Mouse (Mus musculus) adrenal gland, adult (tissue): ENCODE measurements around the gene Ivns1abp.
"Not testable (repeated sequence)": the region's sequence is repeated elsewhere in the genome, so short reads cannot be mapped to it uniquely, and the experiment has no call there.

Source experiments
- DNase-seq, 2 experiments: peaks; one replicate each; pipeline ENCODE4 v3.0.0; 2022 to 2023; ENCODE audit warnings: low spot score in 1 of 2; ENCODE audit not compliant: inconsistent age in 2 of 2

The Ivns1abp gene

DNA sequence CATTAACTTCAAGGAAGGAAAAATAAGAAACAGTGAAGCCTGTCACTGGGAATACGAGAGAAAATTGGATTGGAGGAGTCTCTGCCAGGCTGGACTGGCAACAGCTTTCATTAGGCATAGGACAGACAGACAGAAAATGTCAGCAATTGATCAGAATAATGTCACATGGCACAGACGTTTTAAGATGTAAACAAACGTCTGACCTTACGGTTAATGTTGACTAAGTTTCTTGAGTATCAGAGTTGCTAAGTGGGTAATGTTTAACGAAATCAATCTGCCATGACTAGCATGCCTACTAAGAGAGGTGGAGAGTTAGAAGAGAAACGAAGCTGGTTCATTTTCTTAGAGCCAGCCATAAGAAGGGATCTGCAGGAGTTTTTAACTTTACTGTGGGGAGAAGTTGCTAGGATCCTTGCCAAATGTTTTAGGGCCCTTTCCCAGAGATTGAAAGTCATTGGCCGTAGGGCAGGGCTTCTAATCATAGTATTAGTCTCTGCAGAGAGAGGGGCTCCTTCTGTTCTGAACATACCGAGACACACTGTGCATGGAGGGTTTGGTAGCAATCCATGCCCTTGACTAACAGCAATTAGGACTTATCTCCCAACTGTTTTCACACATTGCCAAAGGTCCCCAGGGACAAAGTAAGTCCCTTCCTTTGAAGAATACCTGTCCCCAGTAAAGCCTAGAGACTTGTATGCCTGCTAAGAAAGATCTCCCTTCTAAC is 2.8 kb upstream of the Ivns1abp start:
- peak in 1 of 2 experiments; percentile 44 for DNase-seq

GRCm38 (mm10) chr1:151342311-151342710 is 2.0 kb upstream of the Ivns1abp start:
- DNase-seq = no peak

DNA sequence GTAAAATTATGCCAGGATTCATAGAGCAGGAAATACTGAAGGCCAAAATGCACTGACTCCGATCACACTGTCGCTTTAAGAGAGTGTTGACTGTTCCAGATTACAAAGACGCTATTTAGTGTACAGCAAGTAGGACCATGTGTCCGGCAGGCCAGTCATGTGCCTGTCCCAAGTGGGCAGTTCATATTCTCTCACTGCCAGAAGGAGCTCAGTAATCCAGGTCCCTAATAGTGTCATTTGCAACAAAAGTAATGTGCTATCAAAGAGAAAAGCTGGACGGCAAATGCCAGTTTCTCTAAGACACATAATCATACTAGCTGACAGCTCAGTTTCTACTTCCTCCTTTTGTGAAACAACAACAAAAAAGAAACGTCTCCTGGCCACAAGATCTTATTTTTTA is 1.3 kb upstream of the Ivns1abp start:
- peak in 1 of 2 experiments; percentile 59 for DNase-seq

DNA sequence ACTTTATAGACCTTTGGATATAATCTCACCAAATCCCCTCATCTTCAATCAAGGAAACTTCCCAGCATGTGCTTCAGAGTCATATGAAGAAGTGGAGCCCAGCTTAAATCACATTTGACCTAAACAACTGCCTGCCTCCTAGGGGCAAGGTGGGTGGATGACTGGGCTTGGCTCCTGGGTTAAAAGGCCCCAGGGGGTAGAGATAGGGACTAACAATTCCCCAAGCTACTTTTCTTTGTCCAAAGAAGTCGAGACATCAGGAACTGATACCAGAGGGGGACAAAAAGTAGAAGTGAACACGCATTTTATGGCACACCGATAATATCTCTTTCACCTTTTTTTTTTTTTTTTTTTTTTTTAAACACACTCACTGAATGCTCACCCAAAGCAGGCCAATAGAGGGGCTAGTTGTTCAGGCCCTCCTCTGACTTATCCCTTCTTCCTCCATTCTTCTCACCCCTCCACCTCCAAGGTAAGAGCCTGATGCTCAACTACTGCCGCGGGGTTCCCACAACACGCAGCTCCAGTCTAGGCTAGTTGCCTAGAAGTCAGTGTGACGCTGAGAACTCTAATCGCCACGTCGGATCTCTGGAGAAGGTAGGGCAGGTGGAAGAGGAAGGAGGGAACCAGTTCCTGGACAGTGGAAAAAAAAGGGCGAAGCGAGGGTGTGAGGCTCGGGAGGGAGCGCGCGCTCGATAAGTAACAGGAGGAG is 550 bp upstream of the Ivns1abp start:
- peak in 1 of 2 experiments; percentile 73 for DNase-seq

GRCm38 (mm10) chr1:151345109-151345862 is 1.0 kb downstream of the Ivns1abp start:
- peak; percentile 96 to 98 for DNase-seq

DNA sequence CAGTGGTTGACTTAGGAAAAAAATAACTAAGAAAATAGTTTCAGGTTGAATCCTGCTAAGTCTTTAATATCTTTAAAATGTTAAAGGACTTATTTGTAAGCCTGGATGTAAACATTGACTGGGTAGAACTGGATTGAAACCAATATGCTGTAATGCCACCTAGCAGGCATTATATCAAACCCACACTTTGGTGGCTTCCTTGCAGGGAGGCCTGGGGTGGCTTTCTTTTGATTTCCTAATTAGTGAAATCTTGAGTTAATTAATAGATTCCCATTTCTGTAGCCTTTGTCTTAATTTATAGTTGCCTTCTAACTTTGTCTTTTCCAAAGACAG is 1.6 kb downstream of the Ivns1abp start:
- DNase-seq = peak in 1 of 2 experiments; percentile 36

DNA sequence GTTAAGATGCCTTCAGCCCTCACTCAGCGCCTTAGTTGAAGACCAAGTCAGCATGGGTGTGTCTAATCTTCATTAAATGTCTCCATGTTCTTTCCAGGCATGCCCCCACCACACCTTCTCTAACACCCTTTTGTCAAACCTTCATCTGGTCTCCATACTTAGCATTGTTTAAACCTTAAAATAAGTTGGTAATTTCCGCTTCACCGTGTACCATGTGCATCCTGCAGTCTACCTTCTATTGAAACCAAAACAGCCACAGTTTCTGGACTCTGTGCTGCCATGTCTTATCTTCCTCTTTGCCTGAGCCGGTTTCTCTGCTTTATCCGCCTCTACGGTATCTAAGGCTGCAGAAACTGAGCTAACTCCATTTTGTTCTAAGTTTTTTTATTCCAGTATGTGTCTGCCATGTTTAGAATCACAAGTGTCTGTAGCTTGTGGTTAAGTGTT is 2.4 kb downstream of the Ivns1abp start:
- peak in 1 of 2 experiments; percentile 48 for DNase-seq

- DNase-seq = not testable (repeated sequence)
Observed at GRCm38 (mm10) chr1:151348293-151348692, 4.0 kb downstream of the Ivns1abp start.

DNA sequence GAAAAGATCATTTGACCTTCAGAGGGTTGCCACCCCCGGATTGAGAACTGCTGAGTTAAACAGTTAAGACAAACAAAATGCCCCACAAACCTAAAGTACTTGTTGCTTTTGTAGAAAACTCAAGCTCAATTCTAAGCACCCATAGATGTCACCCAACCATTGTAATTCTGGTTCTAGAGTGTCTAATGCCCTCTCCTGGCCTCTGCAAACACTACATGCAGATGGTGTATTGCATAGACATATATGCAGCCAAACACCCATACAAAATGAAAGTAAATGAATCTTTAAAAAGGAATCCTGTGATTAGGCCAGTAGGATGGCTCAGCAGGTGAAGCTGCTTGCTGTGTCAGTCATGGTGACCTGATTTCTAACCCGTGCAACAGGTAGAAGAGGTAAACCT is 8.6 kb downstream of the Ivns1abp start:
- DNase-seq = peak in 1 of 2 experiments; percentile 73

DNA sequence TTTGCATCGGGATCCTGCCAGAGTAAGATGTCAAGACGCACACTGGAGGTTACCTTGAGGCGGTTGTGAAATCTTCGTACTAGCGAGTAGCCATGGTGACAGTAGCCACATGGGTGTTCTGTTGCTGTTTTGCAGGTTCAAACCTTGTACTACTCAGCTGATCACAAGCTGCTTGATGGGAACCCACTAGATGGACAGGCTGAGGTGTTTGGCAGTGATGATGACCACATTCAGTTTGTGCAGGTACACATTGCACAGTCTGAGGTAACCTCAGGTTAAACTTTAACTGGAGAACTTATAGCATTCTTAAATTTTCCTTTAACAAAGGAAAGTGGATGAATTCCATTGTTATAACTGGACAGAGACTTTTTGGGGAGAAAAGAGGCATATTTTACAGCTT is 11.7 kb downstream of the Ivns1abp start:
- peak in 1 of 2 experiments; percentile 17 for DNase-seq

GRCm38 (mm10) chr1:151359374-151359773 is 15.1 kb downstream of the Ivns1abp start:
- DNase-seq = no peak

- peak; percentile 45 to 82 for DNase-seq
Observed at GRCm38 (mm10) chr1:151366944-151367605, 22.8 kb downstream of the Ivns1abp start.

- no peak for DNase-seq
Observed at GRCm38 (mm10) chr1:151367721-151368324, 23.5 kb downstream of the Ivns1abp start.

- DNase-seq = no peak
Observed at GRCm38 (mm10) chr1:151368444-151368843, 24.2 kb downstream of the Ivns1abp start.

GRCm38 (mm10) chr1:151370573-151370972 is 26.3 kb downstream of the Ivns1abp start:
- no peak for DNase-seq

GRCm38 (mm10) chr1:151371543-151371942 is 27.3 kb downstream of the Ivns1abp start:
- DNase-seq = no peak

GRCm38 (mm10) chr1:151372823-151373222 is 28.5 kb downstream of the Ivns1abp start:
- no peak for DNase-seq

DNA sequence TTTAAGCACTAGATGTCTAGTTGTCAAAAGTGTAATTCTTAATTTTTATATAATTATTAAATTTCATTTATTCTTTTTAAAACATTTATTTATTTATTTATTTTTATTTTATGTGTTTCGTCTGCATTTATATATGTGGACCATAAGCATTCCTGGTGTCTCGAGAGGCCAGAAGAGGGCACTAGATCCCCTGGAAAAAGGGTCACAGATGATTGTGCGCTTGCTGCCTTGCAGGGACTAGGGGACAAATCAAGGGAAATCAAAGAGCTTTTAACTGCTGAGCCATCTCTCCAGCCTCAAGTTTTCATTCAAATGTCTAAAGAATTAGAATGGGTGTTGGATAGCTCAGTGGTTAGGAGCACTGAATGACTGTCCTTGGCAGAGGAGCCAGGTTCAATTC is 33.1 kb downstream of the Ivns1abp start:
- DNase-seq = no peak

DNA sequence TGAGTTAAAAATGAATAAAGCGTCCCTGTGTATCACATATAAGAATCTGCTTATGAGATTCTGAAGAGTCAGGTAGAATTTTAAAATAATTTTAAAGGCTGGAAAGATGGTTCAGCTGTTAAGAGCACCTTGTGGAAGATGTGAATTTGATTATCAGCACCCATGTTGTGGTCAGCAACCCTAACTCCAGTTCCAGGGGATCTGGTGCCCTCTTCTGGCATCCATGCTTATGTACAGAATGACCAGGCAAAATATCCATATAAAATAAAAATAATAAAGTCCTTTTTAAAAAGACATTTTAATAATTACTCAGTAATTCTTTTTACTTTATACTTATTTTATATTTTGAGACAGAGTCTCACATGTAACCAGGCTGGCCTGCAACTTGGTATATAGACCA is 45.8 kb downstream of the Ivns1abp start:
- DNase-seq = peak in 1 of 2 experiments; percentile 68

DNA sequence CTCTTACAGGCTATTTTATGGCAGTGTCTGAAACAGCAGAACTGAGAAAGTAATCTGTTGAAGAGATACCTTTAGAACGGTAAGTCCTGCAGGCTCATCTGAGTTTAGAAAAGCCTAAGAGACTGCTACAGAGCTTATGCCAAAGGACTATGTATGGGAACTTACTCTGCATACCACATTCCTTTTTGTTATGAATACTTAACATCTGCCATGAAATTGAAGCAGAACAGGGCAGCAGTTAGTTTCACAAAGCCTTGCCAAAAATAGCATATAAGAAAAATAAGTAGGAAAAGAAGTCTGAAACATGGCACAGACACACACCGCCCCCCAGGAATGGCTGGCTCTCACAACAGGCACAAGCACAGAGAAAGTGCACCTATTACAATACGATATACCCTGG is 65.5 kb downstream of the Ivns1abp start:
- DNase-seq = no peak
